Mouse (Mus musculus) fibroblast of lung, adult 2 months (primary cell): ENCODE results near the gene Chrna9.

Source experiments
- DNase-seq: peaks from one replicate; pipeline ENCODE4 v3.0.0-alpha.2; 2011; ENCODE audit warnings: low read depth

The Chrna9 gene

DNA sequence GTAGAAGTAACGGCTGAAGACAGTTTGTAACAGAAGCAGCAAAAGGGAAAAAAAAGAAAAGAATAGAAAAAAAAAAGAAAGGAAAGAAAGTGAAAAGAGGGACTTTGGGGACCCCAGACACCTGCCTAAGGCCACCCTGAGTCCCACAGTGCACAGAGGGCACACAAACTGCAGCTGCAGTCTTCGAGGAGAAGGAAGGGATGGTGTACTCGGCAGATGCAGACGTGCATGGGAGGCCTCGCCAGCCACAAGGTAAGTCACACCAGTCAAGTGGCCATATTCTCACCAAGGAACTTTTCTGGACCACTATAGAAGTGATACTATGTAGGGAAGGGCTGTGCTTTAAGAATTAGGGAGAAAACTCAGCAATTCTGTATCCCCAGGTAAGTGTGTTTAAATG lies at the start of gene Chrna9:
Gene Chrna9, plus strand, starts transcription at position 139 of the 400 bp plus-strand sequence.
- DNase-seq = no peak

DNA sequence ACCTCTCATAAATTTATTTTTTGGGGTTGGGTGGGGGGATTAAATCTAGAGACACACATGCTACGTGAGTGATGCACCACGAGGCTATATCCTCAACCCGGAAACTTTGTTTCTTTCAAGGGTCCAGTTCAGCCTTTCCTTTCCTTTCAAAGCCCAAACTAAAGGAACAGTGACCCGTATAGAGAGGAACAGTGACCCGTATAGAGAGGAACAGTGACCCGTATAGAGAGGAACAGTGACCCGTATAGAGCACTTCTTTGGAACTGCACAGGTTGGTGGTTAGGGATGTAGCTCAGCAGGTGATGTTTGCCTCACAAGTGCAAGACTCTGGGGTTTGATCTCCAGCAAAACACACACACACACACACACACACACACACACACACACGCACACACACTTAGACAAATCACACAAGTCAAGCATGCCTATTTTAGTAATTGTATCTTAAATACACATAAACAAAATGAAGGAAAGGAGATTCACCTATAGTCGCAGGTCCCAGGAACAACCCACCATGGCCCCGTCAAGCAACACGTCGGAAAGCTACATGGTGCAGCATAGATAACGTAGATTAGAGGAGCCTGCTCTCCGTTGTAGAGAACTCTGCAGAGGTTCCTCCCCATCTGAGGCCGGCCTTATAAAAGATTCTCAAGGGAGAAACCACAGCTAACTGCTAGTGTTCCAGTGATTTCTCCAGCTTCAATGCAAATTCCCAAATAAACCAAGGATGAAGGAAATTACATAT lies 48.9 kb upstream of the Chrna9 start:
- DNase-seq = no peak

DNA sequence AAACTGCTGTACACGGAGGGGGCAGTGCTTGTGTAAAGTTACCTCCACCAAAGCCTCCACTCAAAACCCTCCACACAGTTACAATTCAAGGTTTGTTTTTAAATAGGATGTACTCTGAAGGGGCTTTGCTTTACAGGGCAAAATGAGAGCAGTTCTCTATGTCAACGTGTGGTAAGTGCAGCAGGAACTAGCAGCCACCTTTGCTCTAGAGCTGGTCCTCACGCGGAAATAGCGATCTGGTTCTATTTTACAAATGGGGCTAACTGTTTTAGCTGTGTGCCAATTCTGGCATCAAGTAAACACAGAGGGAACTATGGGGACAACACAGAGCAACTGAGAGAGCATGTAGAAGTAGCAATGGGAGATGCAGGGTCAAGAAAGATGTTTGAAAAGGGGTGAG lies 46.6 kb upstream of the Chrna9 start:
- DNase-seq = no peak

DNA sequence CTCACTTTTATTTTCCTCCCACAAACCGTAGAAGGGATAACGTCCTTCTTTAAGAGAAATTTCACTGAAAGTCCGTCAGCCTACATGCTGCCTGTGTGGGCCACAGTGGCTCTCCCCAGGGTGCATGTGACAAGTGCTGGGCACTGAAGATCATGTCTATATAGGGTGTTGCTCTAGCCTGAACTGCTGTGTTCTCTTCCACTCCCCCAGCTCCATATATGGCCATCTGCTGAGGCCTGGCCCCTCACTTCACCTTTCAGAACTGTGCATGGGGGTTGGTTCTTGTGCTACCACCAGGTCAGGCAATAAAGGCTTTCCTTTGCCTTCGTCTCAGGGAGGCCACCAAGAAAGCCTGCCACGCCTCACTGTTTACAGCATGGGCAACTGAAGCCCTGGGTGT lies 45.7 kb upstream of the Chrna9 start:
- no peak for DNase-seq

- DNase-seq = no peak
These were observed 43.4 kb upstream of the Chrna9 start for GRCm38 (mm10) chr5:65891251-65891826.

GRCm38 (mm10) chr5:65895121-65895692 lies 39.5 kb upstream of the Chrna9 start:
- no peak for DNase-seq

DNA sequence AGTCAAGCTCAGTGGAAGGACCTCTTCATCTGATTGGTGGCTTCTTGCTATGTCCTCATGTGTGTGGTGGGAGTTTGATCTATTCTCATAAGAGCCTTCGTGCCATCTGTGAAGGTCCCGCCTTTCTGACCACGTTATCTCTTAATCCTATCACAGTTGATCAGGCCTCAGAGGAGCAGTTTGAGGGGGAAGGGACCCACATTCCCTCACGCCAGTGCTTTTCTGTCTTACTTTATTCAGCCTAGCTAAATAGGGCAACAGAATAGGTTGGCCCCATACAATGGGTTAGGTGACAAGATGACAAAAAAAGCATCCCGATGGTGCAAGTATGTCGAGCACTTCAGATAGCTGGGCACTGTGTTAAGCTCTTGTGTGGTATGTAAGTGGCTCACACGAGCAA lies 39.0 kb upstream of the Chrna9 start:
- no peak for DNase-seq

GRCm38 (mm10) chr5:65897731-65898130 lies 37.0 kb upstream of the Chrna9 start:
- DNase-seq = no peak

DNA sequence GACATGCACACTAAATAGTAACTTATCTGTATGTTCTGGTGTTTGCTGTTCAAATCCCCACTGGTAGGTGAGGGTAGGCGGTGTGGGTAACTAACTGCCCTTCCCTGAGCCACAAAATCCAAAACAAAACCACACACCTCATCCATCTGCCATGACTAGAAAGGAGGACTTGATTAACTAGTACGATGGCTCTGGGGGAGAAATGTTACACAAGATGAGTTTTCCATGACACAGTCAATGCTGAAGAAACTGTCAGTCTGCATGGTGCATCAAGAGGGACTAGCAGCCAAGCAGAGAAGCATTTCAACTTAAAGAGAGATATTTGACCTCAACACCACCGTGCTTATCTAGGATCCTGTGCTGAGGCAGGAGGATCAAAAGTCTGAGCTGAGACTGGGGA lies 36.0 kb upstream of the Chrna9 start:
- DNase-seq = no peak

DNA sequence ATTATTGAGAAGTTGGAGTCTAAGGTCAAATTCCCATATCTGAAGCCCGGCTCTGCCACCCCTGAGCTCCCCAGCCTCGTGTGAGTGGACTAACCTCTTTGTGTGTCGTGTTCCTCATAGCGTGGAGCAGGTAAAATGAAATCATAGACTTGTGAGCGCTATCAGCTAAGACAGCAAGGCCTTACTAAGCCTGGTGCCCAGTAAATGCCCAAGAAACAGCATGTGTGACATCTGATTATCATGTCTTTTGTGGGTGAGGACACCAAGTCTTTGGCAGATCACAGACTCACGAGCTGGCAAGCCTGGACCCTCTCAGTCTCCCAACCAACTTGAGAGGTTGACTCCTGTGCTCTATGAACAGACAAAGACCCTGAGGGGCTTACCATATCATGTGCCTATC lies 34.6 kb upstream of the Chrna9 start:
- no peak for DNase-seq

GRCm38 (mm10) chr5:65900862-65901265 lies 33.9 kb upstream of the Chrna9 start:
- no peak for DNase-seq

DNA sequence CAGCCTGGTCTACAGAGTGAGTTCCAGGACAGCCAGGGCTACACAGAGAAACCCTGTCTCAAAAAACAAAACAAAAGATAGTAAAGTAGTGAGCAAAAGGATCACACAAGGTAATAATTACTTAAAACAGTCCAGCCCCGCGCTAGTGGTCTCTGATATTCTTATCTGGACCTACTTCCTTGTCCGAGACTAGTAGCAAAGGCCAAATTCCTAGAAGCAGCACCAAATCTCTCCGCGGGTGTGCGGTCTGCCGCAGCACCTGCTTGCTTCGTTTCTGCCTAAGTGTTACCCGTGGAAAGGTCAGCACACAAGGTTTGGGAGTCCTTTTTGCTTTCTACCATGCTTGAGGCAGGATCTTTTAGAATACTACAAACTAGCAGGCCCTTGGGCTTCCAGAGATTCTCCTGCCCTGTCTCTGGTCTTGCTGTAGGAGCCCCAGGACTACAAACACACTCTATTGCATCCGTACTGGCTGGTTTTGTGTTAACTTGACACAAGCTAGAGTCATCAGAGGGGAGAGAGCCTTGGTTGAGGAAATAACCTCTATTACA lies 32.8 kb upstream of the Chrna9 start:
- no peak for DNase-seq

DNA sequence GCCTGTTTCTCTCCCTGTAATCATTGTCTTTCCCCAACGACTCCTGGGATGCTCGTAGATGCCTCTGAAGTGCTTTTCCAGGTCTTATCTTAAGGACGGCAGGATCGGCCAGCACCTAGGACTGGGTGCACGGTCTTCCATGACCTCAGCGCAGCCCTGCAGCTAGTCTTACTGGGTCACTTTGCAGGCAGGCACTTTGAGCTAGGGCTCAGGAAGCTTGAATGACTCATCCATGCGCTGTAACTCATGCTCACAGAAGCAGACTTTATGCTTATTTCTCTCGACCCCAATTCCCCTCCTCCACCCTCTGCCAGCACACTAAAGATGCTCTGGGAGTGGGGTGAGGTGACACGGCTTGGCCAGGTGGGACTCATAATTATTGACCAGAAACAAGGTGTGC lies 31.9 kb upstream of the Chrna9 start:
- DNase-seq = no peak

DNA sequence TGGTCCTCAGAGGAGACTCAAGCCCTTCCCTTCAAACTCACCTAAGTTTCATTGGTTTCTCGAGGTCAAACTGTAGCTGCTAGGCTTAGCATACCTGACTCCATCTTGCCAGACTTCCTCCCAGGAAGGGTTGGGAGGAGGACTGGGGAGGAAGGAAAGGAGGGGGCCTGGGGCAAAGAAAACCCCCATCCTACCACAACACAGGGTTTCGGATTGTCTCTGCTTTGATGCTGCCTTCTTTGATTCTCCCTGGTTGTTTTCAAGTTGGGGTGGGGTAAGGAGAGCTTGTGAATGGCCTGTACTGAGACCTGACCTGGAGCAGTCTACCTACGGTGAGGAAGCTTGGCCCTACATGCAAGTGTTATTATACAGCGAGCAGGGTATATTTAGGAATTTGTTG lies 30.2 kb upstream of the Chrna9 start:
- no peak for DNase-seq

- peak; percentile 89 for DNase-seq
These were observed 26.0 kb upstream of the Chrna9 start for GRCm38 (mm10) chr5:65908751-65909150.

DNA sequence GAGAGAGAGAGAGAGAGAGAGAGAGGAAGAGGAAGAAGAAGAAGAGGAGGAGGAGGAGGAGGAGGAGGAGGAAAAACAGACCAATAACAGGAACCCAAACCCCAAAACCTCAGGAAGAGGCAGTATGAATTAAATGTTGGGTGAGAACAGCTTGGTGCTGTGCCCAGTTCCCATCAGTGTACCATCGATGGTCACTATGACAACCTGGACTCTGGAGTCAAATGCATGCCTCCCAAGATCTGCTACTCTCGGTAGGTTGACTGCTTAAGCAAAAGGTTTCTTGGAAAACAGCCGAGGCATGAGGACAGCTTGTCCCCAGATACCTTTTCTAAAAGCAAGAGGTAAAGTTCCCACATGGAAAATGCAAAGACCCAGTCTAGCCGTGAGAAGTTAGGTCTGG lies 25.4 kb upstream of the Chrna9 start:
- DNase-seq = no peak

- DNase-seq = no peak
These were observed 24.3 kb upstream of the Chrna9 start for GRCm38 (mm10) chr5:65910398-65910797.

GRCm38 (mm10) chr5:65911676-65912075 lies 23.0 kb upstream of the Chrna9 start:
- DNase-seq = no peak

- DNase-seq = no peak
These were observed 22.5 kb upstream of the Chrna9 start for GRCm38 (mm10) chr5:65912201-65912600.

GRCm38 (mm10) chr5:65913126-65913525 lies 21.6 kb upstream of the Chrna9 start:
- DNase-seq = no peak

- DNase-seq = no peak
These were observed 20.4 kb upstream of the Chrna9 start for GRCm38 (mm10) chr5:65914342-65914741.

DNA sequence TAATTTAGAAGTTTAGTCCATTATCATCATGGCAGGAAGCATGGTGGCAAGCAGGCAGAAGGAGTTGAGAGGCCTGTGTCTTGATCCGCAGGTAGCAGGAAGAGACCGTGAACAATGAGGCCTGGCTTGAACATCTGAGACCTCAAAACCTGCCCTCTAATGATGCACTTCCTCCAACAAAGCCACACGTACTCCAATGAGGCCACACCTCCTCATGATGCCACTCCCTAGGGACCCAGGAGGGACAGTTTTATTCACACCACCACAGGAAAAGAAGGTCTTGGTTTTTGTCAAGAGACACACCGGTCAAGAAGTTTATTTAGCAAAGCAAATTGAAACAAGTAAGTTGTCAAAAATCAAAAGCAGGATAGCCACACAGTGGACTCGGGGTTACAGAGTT lies 17.8 kb upstream of the Chrna9 start:
- no peak for DNase-seq

- DNase-seq = no peak
These were observed 16.1 kb upstream of the Chrna9 start for GRCm38 (mm10) chr5:65918601-65919000.
